Mouse (Mus musculus) G1E-ER4 (cell line): ENCODE data around the gene Ttll5. TPM values are rescaled to one million over a fixed set of nuclear protein-coding genes. Genes with fewer than 3 reads are reported as not detected.

Source experiments
- GATA1 ChIP-seq: IDR thresholded peaks from one replicate; pipeline ENCODE4 v1.8.0; 2012; ENCODE audit warnings: low read length, inconsistent platforms
- polyA plus RNA-seq: library from polyadenylated mRNA; stranded (reverse); fragments of >175 nt; gene quantifications from 2 replicates; pipeline ENCODE4 v1.2.3, GENCODE M21; 2012

The Ttll5 gene
- polyA plus RNA-seq, 1 experiment: 11.0 TPM

DNA sequence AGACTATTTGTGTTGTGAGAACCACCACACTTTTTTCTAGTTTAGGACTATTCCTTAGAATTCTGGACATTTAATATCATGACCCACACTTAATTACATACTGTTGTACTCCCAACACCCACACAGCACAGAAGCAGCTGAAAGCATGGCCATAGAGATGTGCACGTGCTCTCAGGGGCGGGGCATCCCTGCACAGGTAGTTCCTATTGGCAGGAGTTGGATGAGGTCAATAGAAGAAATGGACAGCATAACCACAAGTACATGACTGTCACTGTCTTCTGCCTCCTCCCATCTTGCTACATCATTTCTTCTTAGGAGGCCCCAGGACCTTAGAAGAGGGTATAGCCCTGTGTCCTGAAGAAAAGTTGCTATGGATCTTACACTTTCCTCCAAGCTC lies 168.4 kb downstream of the Ttll5 start:
- no peak for TF ChIP-seq GATA1

DNA sequence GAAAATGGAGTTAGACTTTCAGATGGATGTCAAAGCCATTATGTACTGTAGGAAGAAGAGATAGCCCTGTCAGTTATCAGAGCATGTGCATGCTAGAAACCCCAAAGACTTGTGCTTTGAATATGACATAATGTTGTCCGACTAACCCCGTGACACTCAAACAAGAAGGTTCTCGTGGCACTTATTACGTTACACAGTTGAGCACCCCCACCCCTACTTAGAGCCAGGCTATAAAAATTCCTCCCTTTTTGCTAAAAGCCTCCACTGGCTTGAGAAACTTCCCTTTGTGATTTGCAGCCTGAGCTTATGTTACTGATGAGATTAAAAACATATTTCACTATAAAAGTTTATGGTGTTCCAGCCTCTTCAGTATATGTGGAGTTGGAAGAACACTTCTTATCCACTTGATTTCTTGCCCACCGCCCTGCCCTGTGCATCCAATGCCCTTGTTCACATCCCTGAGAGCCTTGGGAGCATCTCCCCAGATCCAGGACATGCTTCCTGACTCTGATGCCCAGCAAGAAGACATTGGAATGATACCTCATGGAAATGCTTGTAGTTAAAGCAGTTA lies 169.4 kb downstream of the Ttll5 start:
- no peak for TF ChIP-seq GATA1

DNA sequence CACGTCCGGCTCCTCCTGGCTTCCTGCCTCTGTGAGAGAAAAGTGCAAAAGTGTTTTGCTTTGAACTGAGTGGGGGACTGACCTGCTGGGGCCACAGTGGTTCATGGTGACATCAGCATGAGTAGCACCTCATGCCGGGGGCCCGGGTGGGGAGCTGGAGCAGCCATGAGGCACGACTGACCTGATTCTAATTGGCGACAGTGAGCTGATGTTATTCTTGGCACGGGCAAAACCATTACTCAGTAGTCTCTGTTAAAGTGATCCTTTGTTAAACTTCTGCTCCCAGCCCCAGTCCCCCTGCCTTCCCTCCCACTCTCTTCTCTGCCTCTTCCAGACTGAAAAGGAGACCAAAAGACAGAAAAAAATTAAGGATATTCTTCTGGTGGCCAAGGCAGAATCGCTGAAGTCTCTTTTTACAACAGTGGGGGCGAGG lies 176.2 kb downstream of the Ttll5 start:
- no peak for TF ChIP-seq GATA1

DNA sequence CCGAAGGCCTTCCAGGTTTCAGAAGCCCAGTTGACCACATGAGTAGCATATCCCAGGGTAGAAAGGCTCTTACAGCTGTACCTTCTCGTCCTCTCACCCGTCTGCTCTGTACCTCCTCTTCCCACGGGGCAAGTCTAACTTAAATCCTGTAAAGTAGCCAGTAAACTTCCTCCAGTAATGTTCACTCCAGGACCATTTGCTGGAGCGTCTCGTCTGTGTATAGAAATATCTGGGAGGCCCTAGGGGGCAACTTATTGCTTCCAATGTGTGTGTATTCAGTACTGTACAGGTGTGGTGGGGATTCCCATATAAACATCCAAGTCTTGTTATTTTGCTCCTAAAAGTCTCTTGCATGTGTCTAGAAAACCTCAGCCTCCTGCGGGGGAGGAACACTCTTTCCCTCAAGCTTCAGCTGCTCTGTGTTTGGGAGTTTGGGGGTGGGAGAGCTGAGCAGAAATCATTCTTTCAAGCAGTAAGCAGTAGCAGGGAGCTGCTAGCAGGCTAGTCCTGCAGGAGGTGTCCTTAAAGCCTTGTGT lies 176.7 kb downstream of the Ttll5 start:
- no peak for TF ChIP-seq GATA1

DNA sequence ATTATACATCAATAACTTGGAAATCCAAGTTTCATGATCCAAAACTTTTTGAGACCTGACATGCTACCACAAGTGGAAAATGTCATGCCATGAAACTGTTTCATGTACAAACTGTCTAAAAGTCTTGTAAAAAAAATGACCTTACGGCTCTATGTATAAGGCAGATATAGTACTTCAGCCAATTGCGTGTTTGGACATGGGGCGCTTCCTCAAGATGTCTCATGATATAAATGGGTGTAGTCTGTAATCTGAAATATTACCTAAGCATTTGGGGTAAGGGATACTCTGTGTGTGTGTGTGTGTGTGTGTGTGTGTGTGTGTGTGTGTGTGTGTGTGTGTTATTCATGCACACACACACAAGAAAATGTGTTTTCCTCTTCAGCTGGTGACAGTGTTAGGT lies 180.2 kb downstream of the Ttll5 start:
- no peak for TF ChIP-seq GATA1

DNA sequence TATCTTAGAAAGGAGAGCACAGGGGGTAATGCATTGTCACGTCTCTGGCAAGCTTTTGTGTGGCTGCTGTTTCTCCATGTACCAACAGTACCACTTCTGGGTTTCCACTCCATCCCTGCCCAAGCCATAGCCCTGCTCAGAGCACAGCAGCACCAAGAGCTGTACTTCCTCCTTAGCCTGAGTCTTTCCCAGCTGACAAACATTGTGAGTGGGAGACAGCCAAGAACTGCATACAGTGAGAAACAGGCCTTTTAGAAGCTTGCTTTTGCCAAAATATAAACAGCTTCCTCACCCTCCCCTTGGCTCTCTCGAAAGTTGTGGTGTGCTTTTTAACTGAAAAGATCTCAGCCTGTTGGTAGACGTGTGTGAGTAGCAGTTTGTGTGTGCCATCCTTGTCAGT lies 182.9 kb downstream of the Ttll5 start:
- no peak for TF ChIP-seq GATA1

DNA sequence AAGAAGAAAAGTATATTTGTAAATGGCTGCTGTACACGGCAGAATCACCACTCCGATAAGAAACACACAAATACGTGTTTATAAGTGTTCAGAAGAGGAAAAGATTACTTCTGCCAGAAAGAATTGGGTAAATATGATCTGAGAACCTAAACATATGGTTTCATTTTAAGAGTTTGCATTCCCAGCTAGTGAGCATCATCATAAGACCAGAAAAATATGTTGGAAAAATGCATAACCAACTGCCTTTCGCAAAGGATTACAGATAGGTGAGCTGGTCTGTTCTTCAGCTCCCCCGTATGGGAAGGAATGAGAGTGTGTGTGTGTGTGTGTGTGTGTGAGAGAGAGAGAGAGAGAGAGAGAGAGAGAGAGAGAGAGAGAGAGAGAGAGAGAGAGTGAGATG lies 186.2 kb downstream of the Ttll5 start:
- TF ChIP-seq GATA1: no peak

DNA sequence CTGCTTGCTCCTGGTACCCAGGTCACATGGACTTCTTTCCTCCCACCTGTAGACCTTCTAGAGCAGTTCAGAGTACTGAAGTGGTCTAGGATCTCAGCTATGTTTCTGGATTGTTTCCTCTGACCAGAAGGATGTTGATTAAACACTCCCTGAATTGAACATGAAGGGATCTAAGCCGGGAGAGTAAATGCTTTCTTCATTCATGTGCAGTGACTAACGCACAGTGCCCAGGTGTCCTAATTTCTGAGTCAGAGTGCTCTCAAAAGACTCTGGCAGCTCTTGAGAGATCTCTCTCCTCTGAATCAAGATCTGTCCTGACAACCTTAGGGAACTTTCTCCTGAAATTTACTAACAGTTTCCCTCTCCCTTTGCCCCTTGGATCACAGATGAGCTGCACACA lies 187.7 kb downstream of the Ttll5 start:
- TF ChIP-seq GATA1: no peak

DNA sequence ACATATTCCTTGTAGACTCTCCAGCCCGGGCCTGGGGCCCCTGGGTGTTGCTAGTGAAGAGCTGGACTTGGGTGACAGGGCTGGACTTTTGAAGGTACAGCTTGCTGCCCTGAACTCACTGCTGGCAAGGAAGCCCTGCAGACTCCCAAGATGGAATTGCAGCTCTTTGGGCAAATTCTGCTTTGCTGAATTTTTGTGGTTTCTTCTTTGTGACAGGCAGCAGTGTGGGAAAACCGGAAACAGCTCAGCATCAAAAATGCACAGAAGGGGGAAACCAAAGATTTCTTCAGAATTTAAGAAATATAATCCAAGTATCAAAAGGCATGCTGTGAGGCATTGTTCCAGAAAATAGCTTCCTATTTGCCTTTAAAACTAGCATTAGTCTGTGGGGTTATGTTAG lies 189.7 kb downstream of the Ttll5 start:
- no peak for TF ChIP-seq GATA1

DNA sequence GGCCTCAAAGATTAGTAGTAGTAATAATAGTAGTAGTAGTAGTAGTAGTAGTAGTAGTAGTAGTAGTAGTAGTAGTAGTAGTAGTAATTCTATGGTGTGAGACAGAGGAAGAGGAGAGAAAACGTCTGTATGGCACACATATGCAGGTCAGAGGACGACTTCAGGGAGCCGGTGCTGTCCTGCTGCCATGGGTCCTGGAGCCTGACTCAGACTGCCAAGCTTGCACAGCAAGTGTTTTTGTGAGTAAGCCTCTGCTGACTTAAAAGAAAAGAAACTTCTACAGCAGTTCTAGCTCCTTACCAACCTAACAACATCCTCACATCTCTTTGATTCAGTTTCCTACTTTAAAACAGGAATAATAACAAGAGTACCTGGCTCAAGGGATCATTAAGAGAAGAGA lies 190.2 kb downstream of the Ttll5 start:
- TF ChIP-seq GATA1: no peak

DNA sequence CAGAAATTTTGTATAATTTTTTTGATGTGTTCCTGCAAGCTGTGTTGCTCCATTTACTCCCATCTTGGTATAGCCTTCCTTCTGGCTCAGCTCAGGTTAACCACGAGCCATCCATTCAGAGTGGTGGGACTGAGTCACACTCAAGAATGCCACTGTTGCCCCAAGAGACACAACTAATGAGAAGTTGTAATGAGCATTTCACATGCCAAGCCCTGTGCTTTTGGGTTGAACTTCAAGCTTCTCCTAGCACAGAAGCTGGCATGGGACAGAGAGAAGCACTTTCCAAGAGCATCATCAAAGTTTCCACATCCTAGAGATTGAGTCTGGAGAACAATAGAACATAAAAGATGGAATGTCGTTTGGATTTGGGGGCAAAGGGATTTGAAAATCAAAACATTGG lies 190.7 kb downstream of the Ttll5 start:
- TF ChIP-seq GATA1: no peak

DNA sequence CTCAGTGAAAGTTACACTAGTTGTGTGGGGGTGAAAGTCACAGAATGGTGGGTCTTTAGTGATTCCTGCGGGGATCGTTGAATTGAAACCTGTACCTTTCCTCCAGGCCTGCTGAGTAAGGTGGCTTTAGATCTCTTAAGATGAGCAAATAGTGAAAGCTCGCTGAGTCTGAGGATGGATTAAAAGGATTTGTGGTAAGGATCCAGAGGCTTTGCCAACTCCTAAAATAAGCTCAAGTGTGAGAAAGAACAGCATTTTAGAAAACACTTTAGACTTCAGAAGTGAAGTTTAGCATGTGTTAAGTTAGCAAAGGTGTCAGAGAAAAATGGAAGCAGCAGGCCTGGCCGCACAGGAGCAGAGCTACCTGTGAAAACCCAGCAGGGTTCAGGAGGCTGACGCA lies 192.9 kb downstream of the Ttll5 start:
- no peak for TF ChIP-seq GATA1

DNA sequence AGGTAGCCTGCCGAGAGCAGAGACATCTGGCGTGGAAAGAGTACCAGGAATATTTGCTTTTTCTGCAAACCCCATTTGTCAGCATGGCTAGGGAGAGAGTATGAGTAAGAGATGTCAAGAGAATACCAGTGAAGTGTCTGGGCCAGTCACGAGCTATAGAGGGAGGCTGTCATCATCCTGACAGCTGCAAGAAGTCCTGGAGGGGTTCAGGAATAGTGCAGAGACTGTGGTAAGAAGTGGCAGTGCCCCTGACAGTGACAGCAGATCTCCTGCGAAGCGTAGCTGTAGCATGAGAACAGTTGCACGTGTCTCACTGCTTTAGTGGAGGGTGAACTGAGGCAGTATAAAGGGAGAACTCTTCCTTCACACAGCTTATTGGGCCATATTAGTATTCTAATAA lies 197.1 kb downstream of the Ttll5 start:
- TF ChIP-seq GATA1: no peak

DNA sequence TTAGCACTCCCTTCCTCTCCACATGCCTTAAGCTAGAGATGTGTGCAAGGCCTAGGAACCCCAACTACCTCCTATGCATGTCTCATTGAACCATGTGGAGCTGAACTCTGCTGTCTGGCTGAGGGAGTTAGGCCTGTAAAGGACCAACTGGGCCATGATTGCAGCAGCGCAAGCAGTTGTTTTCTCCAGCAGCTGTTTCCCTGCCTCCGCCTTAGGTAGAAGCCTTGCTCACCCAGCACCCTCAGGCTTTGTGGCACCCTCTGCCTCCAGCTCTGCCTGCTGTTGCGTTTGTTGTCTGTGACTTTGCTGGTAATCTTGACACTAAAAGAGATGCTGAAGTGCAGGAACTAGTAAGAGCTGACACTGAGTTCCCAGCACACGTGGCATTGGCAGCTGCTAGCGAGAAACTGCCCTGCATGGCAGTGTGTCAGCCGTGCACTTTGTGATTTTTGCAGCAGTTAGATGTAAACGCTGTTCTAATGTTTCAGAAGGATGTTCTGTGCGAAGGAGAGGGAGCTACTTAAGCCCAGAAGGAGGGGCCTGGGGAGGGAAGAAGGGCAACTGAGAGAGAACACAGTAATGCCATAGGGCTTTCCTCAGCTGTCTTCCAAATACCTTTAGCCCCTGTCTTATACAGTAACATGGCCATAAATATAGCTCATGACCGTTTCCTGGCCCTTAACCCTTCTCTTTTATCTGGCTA lies 198.0 kb downstream of the Ttll5 start:
- TF ChIP-seq GATA1: no peak

DNA sequence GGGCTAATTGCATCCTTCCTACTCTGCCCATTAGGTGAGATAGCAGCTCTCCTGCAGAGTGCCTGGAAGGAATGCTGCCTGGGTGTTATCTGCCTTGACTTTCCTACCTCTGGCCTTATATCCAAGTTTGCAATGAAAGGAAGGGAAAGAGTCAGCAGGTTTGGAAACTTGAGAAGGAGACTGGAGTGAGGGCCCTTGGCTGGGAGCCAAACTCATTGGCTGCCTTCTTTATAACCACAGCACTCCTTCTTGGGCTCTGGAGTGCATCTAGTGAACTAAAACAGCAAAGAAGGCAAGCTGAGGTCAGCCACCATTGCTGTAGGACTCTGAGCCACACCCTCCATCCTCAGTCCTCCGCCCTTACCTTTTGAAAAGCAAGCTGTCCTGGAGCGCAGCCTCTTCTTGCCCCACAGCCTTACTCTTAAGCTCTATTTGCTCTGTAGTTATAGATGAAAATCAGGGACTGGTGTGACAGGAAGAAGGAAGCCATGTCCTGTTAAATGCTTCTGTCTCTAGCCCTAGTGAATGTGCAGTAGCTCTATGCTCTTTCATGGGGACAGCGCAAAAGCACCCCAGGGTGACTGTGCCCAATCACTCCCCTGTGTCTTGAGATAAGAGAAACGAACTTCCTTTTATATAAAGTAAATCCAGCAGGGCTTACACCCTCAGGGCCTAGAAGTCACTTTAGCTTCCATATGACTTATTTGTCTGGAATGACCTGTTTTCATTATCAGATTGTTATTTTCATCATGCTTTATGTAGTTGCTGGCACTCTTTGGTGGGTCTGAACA lies 198.8 kb downstream of the Ttll5 start:
- TF ChIP-seq GATA1: no peak

DNA sequence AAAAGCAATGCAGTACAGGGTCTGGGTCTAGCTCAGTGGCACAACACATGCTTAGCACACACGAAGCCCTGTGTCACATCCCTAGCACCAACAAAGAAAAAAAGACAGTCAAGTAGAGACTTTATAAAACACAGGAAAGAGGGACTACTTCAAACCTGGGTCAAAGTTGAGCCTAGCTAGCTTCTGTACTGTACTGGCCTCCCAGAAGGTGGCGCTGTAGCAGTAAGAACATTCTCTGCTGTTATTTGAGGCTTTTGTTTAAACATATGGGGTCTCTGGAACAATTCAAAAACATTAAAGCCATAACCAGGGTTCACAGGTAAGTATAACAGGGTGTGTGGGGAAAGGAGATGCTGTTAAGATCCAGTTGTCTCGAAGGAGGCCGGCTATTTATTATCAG lies 200.0 kb downstream of the Ttll5 start:
- TF ChIP-seq GATA1: no peak
